Mouse (Mus musculus) gastrocnemius, adult 2 months (tissue): ENCODE measurements around the gene Gnai3. TPM values are rescaled to one million over a fixed set of nuclear protein-coding genes. Genes with fewer than 3 reads are reported as not detected.
A peak's percentile ranks its signal among the peaks of the same experiment; 100 is the strongest.

ENCODE experiments used
- DNase-seq: peaks from one replicate; pipeline ENCODE4 v3.0.0; 2022
- H3K27ac ChIP-seq: fragments of 200-600 bp; 2 replicates; pipeline ENCODE4 v1.8.1; 2022; ENCODE audit warnings: mild to moderate bottlenecking
- H3K4me3 ChIP-seq: fragments of 200-600 bp; 2 replicates; pipeline ENCODE4 v1.8.1; 2022; ENCODE audit warnings: mild to moderate bottlenecking, moderate library complexity
- CTCF ChIP-seq: fragments of 200-600 bp; IDR thresholded peaks from 2 replicates; pipeline ENCODE4 v1.8.1; 2022; ENCODE audit warnings: antibody characterized with exemption, mild to moderate bottlenecking, moderate library complexity
- intact Hi-C: fragments of 180-260 bp; cut with DNase I; formaldehyde crosslinking; loops from one replicate; pipeline ENCODE4 v1.15.1; 2025
- total RNA-seq, 2 experiments: library from RNA; stranded (reverse); gene quantifications; 2 replicates each; pipeline ENCODE4 v1.2.3; 2021

The Gnai3 gene
- total RNA-seq, 2 experiments from 2014 or later, result 12.0 to 13.8 TPM

DNA sequence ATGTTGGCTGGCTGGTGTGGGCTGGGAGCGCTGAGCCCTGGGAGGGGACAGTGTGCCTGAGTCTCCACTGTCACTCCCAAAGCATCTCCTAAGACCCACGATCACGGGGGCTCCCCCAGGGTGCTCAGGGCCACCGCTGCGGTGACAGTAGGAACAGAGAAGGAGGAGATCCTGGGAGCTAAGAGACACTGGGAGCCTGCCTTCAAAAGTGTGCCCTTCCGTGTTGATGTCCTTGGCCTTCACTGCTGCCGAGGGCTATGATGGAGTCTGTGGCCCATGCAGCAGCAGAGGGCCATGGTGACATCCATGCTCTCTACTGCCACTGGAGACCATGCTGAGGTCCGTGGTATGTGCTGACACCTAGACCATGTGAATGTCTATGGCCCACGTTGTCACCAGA lies 80.4 kb downstream of the Gnai3 start:
- Histone ChIP-seq H3K27ac (no peak overlapping the region), H3K4me3 (no peak overlapping the region)
- intact Hi-C loops, result loop anchor here (10.0 kb wide), 1 partner anchor 371 kb away; the partner anchor contains the start of gene Ahcyl1
- no peak for DNase-seq
- TF ChIP-seq CTCF, result no peak

DNA sequence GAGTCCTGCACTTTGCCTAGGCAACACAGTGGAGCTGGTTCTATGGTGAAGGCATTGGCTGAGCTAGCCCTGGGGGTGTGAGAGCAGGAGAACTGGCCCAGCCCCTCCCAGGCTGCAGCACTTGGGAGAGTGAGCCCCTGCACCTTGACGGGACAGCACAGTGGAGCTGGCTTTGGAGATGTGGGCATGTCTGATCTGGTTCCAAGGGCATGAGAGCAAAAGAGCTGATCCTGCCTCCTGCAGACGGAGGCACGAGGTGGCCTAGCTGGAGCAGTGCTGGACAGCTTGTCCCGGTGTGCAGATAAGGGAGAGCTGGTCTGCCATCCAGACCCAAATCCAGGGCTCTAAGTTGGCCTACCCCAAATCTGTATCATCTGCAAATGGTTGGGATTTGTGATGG lies 81.3 kb downstream of the Gnai3 start:
- Histone ChIP-seq H3K4me3 (no peak overlapping the region), H3K27ac (no peak overlapping the region)
- DNase-seq, result no peak
- intact Hi-C loops, result loop anchor here (5.0 to 10.0 kb wide), 2 partner anchors 127 to 370 kb away; partner anchors contain the start of gene Ahcyl1
- no peak for TF ChIP-seq CTCF

DNA sequence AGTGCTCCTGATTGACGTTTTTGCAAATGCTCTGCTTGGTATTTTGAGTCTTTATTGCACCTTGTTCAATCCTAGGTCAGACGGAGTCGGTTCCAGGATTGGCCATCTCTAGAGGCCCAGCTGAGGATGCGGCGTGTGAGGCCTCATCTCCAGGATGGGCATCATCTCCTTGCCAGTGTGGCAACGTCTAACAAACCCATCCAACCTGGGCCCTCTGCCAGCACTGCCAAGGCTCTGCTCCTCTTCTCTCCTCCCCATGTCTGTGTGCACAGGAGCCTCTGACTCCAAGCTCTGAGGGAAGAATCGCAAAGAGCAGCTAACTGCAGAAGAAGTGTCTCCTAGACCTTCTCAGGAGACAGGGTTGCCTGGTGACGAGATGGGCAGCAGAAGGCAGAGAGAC lies 83.3 kb downstream of the Gnai3 start:
- TF ChIP-seq CTCF, result no peak
- Histone ChIP-seq H3K27ac (no peak overlapping the region), H3K4me3 (no peak overlapping the region)
- no peak for DNase-seq
- intact Hi-C loops, result loop anchor here (5.0 to 10.0 kb wide), 2 partner anchors 125 to 368 kb away; partner anchors contain the start of gene Ahcyl1

DNA sequence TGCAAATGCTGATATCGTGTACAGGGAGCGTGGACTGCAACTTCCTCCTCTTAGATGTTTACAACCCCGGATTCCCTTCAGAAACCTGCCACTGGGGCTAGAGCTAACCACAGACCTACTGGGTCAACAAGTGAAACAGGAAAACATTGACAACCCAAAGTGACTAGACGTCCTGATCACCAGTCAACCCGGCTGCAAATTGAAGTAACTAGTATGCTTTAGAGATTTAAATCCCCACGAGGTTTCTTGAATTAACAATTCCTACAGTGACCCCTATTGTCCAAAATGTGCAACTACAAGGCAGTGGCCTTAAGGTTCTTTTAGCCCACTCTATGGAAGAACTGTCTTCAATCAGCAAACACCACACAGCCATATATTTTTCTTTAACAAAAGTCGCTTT lies 84.5 kb downstream of the Gnai3 start:
- peak; percentile 90 for TF ChIP-seq CTCF
- DNase-seq, result no peak
- Histone ChIP-seq H3K4me3 (peak overlapping the region; percentile 39), H3K27ac (no peak overlapping the region)
- intact Hi-C loops, result loop anchor here (2.0 to 10.0 kb wide), 5 partner anchors 43 to 367 kb away; partner anchors contain the start of gene Ahcyl1

Other genes starting within 250 kb of the Gnai3 start
- gene Gstm7, start 214.3 kb downstream of the Gnai3 start, total RNA-seq, result 10 to 100 TPM in 1 of 2 experiments, 1 to 10 TPM in 1; 9.5 to 25.7 TPM
- under 1 TPM in 1 of 2 experiments, not detected in 1; 0.36 TPM for gene Gstm6, start 202.4 kb downstream of the Gnai3 start, total RNA-seq
- gene Gstm3, start 176.9 kb downstream of the Gnai3 start, total RNA-seq, result not detected
- gene Gstm2, start 159.7 kb downstream of the Gnai3 start, total RNA-seq, result 100 to 1,000 TPM in 1 of 2 experiments, 10 to 100 TPM in 1; 63.0 to 111 TPM
- gene Gstm1, start 128.2 kb downstream of the Gnai3 start, total RNA-seq, result 100 to 1,000 TPM; 208 to 217 TPM
- gene Gstm4, start 101.3 kb downstream of the Gnai3 start, total RNA-seq, result 10 to 100 TPM; 10.9 to 12.1 TPM
- gene Ampd2, start 59.5 kb downstream of the Gnai3 start, total RNA-seq, result 1 to 10 TPM; 3.8 to 5.6 TPM
- under 1 TPM; 0.26 to 0.36 TPM for gene Gnat2, start 53.4 kb downstream of the Gnai3 start, total RNA-seq
- gene Gpr61, start 8.7 kb upstream of the Gnai3 start, total RNA-seq, result not detected
- gene Amigo1, start 40.2 kb upstream of the Gnai3 start, total RNA-seq, result 10 to 100 TPM; 21.6 to 28.3 TPM
- gene Cyb561d1, start 55.1 kb upstream of the Gnai3 start, total RNA-seq, result 1 to 10 TPM; 2.8 to 3.8 TPM
- 1 to 10 TPM; 6.4 to 8.6 TPM for gene Atxn7l2, start 64.8 kb upstream of the Gnai3 start, total RNA-seq
- 100 to 1,000 TPM; 321 to 322 TPM for gene Sypl2, start 80.5 kb upstream of the Gnai3 start, total RNA-seq
- gene Psma5, start 110.8 kb upstream of the Gnai3 start, total RNA-seq, result 10 to 100 TPM; 51.8 to 55.7 TPM
- gene Sort1, start 137.9 kb upstream of the Gnai3 start, total RNA-seq, result 10 to 100 TPM; 28.4 to 56.4 TPM
- gene Mybphl, start 218.8 kb upstream of the Gnai3 start, total RNA-seq, result not detected
- not detected for gene Psrc1, start 237.7 kb upstream of the Gnai3 start, total RNA-seq